Mouse (Mus musculus): Measurements from ENCODE around the gene Gde1.

DNA sequence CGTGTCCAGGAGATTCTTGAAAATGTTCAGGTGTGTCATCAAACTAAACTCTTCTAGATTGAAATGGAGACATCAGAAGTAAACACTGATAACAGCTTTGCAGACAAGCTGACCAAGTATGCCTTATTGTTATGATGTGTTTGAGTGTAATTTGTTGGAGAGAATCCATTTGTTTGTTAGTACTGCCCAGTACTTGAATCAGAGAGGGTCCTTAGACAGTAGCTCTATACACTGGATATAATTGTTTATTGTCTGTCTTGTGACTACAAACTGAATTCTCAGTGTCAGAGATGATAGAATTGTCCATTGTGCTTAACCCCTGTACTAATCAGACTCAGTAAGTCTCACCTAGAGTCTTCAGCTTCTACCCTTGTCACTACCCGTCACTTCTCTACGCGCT is 12.5 kb upstream of the Gde1 start:
- no peak for TF ChIP-seq CTCF (IDR thresholded peaks at IDR 0.05; ENCODE audit: low read depth)
- no peak for TF ChIP-seq EP300 (IDR thresholded peaks at IDR 0.05; ENCODE audit: low read depth)

All from heart, postnatal 0 days (tissue).